Mouse (Mus musculus) embryo, embryonic 11.5 days (tissue): ENCODE data around the gene Tigar.

ENCODE experiments used
- DNase-seq: peaks from one replicate; pipeline ENCODE4 v3.0.0-alpha.2; 2012; ENCODE audit warnings: low read depth, low spot score

Gene Tigar

GRCm38 (mm10) chr6:127081820-127082219, 27.5 kb downstream of the Tigar start:
- no peak for DNase-seq

GRCm38 (mm10) chr6:127079867-127080731, 29.3 kb downstream of the Tigar start:
- peak; percentile 59 for DNase-seq

- no peak for DNase-seq
These were observed 36.5 kb downstream of the Tigar start, which contains the start of gene Fgf23 for GRCm38 (mm10) chr6:127072817-127073216. TSS of gene Fgf23 (plus strand) at chr6:127072902.

- DNase-seq, result no peak
These were observed 44.5 kb downstream of the Tigar start for GRCm38 (mm10) chr6:127064815-127065214.

- DNase-seq, result no peak
These were observed 45.4 kb downstream of the Tigar start for GRCm38 (mm10) chr6:127063915-127064314.

- no peak for DNase-seq
These were observed 49.4 kb downstream of the Tigar start for GRCm38 (mm10) chr6:127059975-127060374.

- DNase-seq, result no peak
These were observed 52.3 kb downstream of the Tigar start for GRCm38 (mm10) chr6:127056990-127057588.

- peak; percentile 26 for DNase-seq
These were observed 58.5 kb downstream of the Tigar start for GRCm38 (mm10) chr6:127050847-127051246.

GRCm38 (mm10) chr6:127044909-127045308, 64.4 kb downstream of the Tigar start:
- DNase-seq, result no peak
